Mouse (Mus musculus) layer of hippocampus, adult 11-12 months (tissue): ENCODE measurements around the gene Cand1.
A peak's percentile ranks its signal among the peaks of the same experiment; 100 is the strongest.

Source experiments
- DNase-seq: peaks from one replicate; pipeline ENCODE4 v3.0.0; 2022; ENCODE audit warnings: low spot score

Gene Cand1

DNA sequence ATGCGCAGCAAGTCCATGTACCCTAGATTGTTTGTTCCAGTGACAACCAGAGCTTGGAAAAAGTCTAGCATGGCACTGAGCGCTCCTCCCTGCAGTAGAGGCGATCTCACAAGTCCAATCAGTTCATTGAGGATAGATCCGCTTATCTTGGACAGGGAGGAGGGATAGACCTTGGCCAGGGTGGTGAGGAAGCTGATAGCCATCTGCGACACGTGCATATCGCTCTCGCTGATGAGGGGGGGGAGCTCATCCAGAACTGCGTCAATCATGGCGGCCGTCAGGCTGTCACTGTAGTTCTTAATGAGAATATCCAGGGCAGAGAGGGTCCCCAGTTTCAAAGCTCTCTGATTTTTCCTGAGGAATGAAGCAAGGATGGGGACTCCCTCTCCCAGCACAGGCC is 28.6 kb downstream of the Cand1 start:
- DNase-seq: no peak

DNA sequence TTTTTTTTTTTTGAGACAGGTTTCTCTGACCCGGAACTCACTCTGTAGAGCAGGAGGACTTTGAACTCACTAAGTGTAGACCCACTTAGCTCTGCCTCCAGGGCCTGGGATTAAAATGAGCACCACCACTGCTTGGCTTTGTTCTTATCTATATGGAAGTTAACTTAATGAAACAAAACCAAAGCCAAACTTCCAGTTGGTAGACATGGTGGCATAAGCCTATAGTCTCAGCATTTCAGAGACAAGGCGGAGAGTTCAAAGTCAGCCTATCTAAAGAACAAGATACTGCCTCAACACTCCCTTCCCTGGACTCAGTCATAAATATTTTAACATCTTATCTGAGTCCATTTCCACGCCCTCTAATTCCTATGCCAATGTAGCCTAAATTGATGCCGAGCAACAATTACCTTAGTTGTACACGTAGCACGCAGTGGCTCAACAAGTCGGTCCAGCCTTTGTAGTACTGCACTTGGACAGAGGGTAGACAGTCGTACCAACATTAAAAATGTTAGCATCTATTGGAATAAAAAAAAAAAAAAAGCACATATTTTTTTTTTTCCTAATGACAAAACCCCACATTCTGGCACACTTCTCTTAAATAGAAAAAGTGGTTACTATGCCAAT is 33.4 kb downstream of the Cand1 start:
- no peak for DNase-seq

DNA sequence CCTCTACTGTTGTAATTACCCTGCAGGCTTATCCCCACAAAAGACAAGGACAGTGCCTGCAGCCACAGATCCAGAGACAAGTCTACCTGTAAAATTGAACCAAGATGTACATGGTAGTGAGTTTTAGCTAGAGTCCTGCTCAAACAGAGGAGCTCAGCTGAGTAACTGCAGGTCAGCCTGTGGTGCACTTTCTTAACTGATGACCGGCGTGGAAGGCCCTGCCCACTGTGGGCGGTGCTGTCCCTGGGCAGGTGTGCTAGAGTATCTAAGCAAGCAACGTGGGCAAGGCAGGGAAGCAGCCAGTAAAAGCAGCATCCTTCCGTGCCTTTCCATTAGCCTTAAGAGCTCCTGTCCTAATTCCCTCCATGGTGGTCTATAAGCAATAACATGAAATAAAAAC is 34.6 kb downstream of the Cand1 start:
- no peak for DNase-seq

DNA sequence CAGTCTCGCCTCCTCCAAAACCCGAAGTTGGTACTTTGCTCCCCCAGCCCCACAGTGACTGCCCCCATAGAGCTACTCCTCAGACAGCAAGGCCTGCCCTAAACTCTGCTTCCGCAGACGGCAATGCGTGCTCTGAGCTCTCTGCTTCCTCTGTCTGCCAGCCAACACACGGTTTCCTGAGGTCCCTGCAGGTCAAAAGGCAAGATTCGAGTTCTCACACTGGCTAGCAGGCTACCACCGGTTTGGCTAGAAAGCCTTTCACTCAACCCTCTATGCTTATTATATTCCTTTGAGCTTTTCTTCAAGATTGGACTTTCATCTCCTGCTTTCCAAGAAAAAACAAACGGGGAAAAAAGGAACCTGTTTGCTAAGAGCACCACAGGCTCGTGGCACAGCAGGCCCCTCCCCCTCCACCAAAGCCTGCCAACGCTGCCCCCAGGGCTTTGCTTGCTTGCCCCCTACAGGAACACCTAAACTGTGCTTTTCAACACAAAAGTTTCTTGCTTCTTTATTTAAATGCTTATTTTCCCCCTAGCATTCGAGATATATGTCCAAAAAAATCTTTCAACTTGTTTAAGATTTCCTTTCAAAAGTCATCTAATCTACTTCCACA is 35.4 kb downstream of the Cand1 start:
- no peak for DNase-seq

DNA sequence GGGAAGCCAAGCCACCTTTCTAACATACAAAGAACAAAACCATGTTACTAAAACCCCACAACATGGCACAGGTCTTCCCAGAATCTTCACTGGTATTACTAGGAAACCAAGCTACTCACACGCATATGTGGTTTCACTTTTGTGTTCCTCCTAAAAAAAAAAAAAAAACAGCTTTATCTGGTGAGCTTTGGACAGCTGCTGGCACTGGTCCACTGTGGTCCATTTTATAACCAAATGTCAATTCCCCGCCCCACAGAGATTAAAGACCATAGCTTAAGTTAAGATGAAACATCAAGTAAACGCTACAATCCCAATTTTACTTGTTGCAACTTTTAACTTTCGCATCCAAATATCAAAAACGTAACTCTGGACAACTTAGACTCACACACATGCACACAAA is 40.0 kb downstream of the Cand1 start:
- no peak for DNase-seq

DNA sequence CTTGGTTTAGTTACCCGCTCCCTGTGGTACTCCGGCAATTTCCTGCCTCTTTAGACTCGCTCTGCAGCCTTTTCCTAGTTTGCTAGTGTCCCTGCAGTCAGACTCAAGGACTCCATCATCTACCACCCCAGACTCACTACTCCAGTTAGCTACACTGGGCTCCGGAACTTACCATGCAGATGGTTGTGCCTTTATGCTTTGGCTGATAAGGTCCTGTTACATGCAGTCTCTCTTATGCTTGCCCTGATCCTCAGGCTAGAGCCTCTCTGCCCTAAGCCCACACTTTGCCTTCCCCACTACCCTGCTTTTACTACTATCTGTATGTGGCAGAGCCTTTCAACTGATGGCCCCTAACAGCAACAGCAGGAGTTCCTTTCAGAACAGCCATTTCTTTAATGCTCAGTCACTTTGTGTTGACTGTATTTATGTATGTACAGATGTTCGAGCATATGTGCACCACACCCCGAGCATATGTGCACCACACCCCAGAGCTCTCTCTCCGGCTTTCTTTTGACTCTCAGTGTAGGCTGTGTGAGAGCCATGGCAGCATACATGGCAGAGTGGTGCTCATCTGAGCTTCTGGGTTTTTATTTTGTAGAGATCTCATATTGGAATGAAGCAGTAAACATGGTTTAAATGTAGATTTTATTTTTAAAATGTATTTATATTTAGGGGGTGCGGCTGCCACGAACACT is 41.5 kb downstream of the Cand1 start:
- no peak for DNase-seq

DNA sequence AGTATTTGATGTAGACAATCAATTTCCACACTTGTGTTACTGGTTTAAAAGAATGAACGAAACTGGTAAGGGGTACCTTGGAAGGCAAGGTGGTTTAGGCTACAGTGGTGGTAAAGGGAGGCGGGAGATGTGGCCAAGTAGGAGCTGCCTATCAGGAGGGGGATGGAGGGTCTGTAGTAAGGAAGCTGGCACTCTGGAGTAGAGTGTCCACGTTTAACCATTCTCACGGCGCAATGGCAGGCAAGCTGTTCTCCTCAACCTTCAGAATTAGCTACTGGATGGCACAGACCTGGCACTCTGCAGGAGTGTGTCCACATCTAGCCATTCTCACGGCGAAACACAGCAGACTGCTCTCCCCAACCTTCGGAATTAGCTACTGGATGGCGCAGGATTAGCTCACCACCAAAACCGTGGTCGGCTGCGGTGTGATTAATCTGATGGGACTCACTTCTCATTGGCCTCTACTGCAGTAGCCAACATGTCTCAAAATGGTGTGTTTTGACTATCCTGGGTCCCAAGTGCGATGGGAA is 42.2 kb downstream of the Cand1 start:
- no peak for DNase-seq

DNA sequence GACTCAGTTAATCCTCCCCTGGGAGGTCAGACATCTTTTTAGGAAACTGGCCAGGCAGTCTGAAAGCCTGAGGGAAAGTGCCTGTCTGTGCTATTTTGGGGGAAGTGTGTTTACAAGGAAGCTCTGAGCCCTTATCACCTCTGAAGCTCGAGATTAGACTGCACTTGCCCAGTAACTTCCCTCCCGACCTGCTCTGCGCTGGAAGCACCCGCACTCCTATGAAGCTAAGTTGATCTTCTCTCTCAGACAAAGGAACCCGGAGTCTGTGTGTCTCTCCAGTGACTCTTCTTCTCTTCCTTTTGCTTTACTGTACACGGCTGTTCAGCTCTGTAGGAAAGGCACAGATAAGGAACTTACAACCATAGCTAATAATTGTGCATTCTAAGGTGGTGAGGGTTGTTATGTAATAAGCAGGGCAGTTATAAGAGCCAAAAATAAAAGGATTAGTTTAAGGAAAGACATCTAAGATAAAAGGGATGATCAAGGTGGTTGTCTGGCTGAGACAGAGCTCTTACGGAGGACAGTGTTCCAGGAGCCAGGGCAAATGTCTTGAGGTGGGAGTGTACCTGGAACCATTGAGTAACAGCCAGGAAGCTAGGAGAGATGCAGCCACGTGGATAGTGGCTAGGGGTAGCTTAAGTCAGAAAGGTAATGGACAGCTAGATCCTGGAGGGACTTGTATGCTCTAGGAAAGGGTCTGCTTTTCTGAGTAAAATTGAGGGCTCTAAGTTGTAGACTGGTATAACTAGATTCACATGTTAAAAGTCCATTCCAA is 47.1 kb downstream of the Cand1 start:
- DNase-seq: no peak

DNA sequence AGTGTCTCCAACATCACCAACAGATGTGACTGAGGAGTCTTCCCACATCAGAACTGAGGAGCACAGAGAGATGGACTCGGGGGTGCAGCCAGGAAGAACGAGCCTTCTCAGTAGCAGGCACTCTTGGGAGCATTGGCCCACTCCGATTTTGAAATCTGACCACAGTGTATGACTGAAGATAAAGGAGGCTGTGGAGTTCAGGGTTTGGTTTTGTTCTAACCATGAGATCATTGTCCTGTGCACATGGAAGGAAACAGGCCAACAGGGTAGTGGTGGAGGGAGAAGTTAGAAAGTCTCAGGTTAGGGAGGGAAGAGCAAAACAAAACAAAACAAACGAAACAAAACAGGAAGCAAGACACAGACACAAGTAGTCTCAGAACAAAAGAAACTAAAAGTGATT is 52.1 kb downstream of the Cand1 start:
- DNase-seq: no peak

DNA sequence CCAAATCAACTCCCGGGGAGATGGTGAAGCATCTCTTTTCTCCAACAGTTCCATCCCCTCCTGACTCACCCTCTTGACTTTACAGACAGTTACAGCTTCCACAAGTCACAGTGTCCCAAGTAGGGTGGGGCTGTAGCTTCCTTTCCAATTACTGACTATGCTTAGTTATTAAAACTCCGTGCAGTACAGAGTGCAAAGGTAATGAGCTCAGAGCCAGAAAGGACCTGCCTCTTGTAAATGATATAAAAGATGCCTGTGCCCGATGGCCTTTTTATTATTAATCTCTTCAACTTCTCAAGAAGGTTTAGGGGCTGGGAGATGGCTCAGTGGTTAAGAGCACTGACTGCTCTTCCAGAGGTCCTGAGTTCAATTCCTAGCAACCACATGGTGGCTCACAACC is 70.2 kb downstream of the Cand1 start:
- DNase-seq: no peak

DNA sequence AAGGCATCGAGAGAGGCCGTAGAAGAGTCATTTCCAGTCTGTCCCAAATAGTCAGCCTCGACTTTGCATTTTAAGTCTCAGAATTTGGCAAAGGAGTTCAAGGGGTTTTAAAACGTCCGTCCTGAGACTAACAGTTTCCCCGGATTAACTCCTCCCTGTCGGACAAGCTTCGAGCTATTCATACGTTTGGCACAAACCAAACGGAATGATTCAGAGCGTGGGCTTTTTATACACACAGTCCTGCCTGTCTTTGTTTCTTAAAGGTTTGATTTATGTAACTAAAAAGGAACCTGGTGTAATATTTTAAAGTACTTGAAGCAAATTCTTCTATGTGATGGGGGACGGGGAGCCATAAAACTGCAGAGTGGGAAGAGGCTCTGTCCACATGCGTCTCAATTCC is 70.6 kb downstream of the Cand1 start:
- DNase-seq: no peak

DNA sequence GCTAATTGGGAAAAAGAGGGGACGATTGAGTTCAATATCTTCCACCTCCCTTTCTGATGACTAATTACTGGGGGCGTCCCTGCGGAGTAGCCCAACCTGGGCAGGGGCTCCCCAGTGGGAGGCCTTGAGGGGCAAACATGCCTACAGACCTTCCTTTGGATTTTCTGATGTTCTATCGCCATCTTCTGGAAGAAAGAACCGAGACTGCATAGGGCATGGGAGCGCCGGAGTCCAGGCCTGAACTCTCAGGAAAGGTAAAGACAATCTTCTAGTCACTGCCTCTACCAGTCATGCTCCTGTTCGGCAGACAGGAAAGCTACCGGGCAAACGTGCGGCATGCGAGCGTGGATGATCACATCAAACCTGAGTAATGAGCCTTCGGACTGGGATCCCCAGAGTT is 71.1 kb downstream of the Cand1 start:
- peak; percentile 10 for DNase-seq

DNA sequence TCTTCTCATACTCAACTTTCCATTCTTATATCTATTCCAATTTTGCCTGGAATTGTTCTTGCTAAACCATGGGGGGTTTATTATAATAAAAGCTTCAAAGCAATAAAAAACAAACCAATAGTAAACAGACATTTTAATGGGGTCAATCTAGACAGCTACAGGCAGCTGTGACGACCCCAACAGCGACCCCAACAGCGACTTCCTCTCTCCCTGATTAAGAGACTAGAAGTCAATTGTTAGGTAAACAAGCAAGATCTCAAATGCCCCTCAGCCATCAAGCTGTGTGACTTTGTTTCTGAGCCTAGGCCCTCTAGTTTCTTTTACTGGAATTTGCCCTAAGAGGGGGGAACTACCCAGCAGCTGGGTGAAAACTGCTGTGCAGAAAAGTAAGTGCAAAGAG is 72.0 kb downstream of the Cand1 start:
- no peak for DNase-seq

DNA sequence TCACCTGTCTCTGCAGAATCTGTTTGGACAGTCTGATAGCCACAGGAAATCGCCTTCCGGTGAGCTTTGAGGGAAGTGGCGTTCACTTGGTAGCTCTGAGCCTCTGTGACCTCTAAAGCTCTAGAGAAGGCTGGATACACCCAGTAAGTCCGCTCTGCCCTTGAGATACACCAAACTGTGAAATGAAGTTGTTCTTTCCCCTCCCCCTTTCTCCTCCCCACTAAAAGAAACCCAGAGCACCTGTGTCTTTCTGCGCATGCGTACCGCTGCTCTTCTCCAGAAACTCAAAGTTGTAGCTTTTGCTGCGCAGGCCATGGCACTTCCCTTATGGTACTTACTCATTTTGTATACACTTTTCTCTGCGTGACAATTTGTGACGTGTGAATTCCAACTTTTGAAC is 74.8 kb downstream of the Cand1 start:
- DNase-seq: no peak

DNA sequence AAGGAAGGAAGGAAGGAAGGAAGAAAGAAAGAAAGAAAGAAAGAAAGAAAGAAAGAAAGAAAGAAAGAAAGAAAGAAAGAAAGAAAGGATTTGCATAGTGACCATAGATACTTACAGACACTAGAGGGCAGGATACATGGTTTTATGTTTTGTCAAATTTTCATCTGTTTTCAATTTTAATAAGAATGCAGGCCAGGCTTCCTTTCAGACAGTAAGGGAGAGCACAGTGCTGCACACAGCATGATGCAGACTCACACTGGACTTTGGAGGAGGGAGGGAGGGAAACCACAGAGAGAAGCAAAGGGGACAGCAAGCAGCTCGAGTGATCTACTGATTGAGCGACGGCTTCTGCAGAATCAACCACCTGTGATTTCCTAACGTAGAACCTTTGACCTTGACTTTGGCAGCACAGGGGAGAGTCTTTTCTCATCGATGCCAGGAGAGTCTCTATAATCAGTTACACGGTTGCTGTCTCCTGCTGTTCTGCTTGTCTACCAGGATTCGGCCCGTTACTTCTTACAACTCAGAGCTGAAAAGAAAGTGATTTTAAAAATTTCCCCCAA is 78.0 kb downstream of the Cand1 start:
- DNase-seq: no peak

DNA sequence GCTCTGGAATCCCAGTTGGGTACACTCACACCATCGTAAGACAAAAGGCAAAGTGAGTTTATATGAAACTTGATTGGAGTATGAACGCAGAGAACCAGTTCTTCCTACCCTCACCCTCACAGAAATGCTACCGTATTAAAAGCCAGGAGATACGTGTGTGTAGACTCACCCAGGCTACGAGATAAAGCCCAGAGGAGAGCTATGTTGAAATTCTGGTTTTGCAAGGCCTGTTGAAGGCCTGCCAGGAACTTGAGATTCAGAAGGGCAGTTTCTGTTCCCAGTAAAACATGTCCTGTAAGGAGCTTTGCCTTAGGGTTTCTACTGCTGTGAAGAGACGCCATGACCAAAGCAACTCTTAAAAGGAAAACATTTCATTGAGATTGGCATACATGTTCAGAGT is 79.7 kb downstream of the Cand1 start:
- no peak for DNase-seq

DNA sequence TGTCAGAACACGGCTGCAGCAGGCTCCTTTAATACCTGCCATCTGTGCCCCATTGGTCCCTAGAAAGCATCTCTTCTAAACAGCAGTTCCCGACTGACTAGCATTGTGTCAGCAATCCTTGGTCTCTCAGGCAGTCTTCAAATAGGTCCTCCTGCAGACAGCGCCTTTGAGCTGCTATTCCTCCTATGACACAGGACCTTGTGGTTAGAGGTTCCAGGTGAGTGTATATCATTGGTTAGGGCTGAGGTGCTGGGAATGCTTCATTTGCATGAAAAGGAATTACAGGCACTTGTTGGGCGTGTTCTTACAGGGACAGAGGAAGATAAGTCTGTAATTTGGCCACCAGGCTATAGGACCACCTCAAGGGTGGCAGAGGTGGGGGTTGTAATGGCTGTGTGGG is 90.6 kb downstream of the Cand1 start:
- no peak for DNase-seq
